Mouse (Mus musculus) small intestine, adult 2 months (tissue): ENCODE measurements around the gene Hist2h2ab.

Experiments used
- CTCF ChIP-seq: fragments of 200-500 bp; IDR thresholded peaks from 2 replicates; pipeline ENCODE4 v1.5.1; 2012; ENCODE audit warnings: low read depth, mild to moderate bottlenecking, control low read depth, inconsistent platforms, low read length, moderate library complexity, mixed read lengths; ENCODE audit not compliant: insufficient replicate concordance, insufficient read length; ENCODE audit errors: extremely low read depth
- POLR2A ChIP-seq: fragments of 200-500 bp; IDR thresholded peaks from 2 replicates; pipeline ENCODE4 v1.6.1; 2012; ENCODE audit warnings: low read depth, mild to moderate bottlenecking, control low read depth, inconsistent platforms, low read length, moderate library complexity

DNA sequence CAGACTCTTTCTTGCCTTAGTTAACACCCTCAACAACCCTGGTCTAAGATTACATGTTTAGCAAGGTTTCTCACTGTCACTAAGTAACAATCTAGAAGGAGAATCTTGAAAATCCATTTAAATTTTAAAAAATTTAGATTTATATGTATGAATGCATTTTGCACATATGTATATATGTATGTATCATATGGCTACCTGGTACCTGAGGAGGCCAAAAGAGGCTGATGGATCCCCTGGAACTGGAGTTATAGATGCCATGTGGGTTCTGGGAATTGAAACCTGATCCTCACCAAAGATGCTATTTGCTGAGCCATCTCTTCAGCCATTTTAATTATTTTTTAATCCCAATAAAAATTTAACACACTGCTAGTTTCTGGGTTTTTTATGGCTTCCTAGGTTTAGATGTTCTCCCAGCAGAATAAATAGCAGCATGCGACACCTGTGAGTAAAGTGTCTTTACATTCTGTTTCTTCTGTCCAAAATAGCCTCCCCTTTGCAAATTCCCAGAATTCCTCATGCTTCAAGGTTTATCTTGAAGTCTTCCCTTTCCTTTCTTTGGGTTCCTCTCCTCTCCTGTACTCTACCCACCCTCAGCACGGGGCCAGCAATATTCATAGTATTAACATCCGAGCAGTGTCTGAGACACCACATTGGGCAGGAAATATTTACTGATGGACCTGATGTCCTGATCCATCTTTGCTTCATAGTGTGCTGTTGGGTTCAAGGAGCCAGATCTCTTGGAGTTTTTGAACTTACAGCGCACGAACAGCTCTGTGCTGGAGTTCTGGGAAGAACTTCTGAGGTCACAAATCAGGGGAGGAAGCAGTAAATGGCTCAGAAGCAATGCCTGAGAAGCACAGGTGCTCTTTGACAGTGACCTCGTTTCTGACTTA, 28.7 kb downstream of the Hist2h2ab start:
- TF ChIP-seq CTCF = no peak
- no peak for TF ChIP-seq POLR2A
